Mouse (Mus musculus) heart, postnatal 0 days (tissue): Measurements from ENCODE around the gene Hsd17b2. TPM values are rescaled to one million over a fixed set of nuclear protein-coding genes. Genes with fewer than 3 reads are reported as not detected.

Source experiments
- ATAC-seq: fragments of 200-750 bp; cut with Nextera tagmentation; 2 replicates; pipeline ENCODE4 v1.8.0; 2017; ENCODE audit warnings: low read depth, moderate number of reproducible peaks, moderate library complexity; ENCODE audit not compliant: insufficient read depth
- DNase-seq: peaks from one replicate; pipeline ENCODE4 v3.0.0-alpha.2; 2016; ENCODE audit warnings: low spot score
- H3K27ac ChIP-seq: fragments of 300-500 bp; sonication (generic); 2 replicates; pipeline ENCODE4 v1.5.1; 2014; ENCODE audit warnings: low read depth, mild to moderate bottlenecking
- H3K27me3 ChIP-seq: fragments of 300-500 bp; sonication (generic); 2 replicates; pipeline ENCODE4 v1.6.1; 2014; ENCODE audit warnings: low read length, mixed read lengths; ENCODE audit not compliant: control insufficient read depth, insufficient read depth
- H3K36me3 ChIP-seq: fragments of 300-500 bp; sonication (generic); replicated peaks from 2 replicates; pipeline ENCODE4 v1.6.1; 2014; ENCODE audit warnings: low read length, mixed read lengths; ENCODE audit not compliant: control insufficient read depth, insufficient read depth
- H3K4me1 ChIP-seq: fragments of 300-500 bp; sonication (generic); 2 replicates; pipeline ENCODE4 v1.6.1; 2014; ENCODE audit warnings: antibody characterized with exemption; ENCODE audit not compliant: control insufficient read depth, insufficient read depth
- H3K4me2 ChIP-seq: fragments of 300-500 bp; sonication (generic); 2 replicates; pipeline ENCODE4 v1.6.1; 2014; ENCODE audit warnings: low read depth, mild to moderate bottlenecking, low read length, moderate library complexity
- H3K4me3 ChIP-seq: fragments of 300-500 bp; sonication (generic); 2 replicates; pipeline ENCODE4 v1.5.1; 2014; ENCODE audit warnings: low read depth, low read length
- H3K9ac ChIP-seq: fragments of 300-500 bp; sonication (generic); replicated peaks from 2 replicates; pipeline ENCODE4 v1.6.1; 2014; ENCODE audit warnings: low read depth, low read length, mixed read lengths
- H3K9me3 ChIP-seq: fragments of 300-500 bp; sonication (generic); replicated peaks from 2 replicates; pipeline ENCODE4 v1.6.1; 2016; ENCODE audit warnings: low read length; ENCODE audit not compliant: control insufficient read depth
- CTCF ChIP-seq: IDR thresholded peaks from 2 replicates; pipeline ENCODE4 v1.5.1; 2016; ENCODE audit warnings: antibody characterized with exemption, control low read depth, low read depth
- EP300 ChIP-seq: IDR thresholded peaks from 2 replicates; pipeline ENCODE4 v1.6.1; 2016; ENCODE audit warnings: antibody characterized with exemption, low read depth
- WGBS: fragments of 180-500 bp; shearing (Covaris S2); extraction: QIAGEN DNeasy Blood & Tissue Kit; methylation state at CpG from one replicate; pipeline ENCODE4 v1.1.7; 2014; 5-methylcytosine and 5-hydroxymethylcytosine counted together
- polyA plus RNA-seq: library from polyadenylated mRNA; unstranded; fragments of >200 nt; fragmentation: Nextera tagmentation; extraction: Ambion mirVana; gene quantifications from 2 replicates; pipeline ENCODE4 v1.2.1, GENCODE M21; 2015
- total RNA-seq: library from RNA; depleted of rRNA; stranded (reverse); fragments of >200 nt; gene quantifications from 2 replicates; pipeline ENCODE4 v1.2.3, GENCODE M21; 2014; ENCODE audit warnings: low replicate concordance; rRNA removed

Gene Hsd17b2
- total RNA-seq (2.3 TPM in 1 of 2 replicates, not detected in the other), polyA plus RNA-seq (not detected in 2 replicates)

- no peaks in the 10 kb centered on the region for H3K36me3 ChIP-seq
- no peaks in the 10 kb centered on the region for H3K27me3 ChIP-seq
- TF ChIP-seq CTCF: no peak
- no peak for TF ChIP-seq EP300
- no peak for ATAC-seq
- no peaks in the 10 kb centered on the region for H3K4me1 ChIP-seq
- no peak within 1 kb of the TSS for H3K4me2 ChIP-seq
- H3K27ac ChIP-seq: no peak within 1 kb of the TSS
- H3K9ac ChIP-seq: no peak within 1 kb of the TSS
- H3K4me3 ChIP-seq: no peak within 1 kb of the TSS
- DNase-seq: no peak
- no peaks in the 10 kb centered on the region for H3K9me3 ChIP-seq
- WGBS: 60% methylated on average over 13 of the region's 13 CpGs
These were observed at the start of gene Hsd17b2 for GRCm38 (mm10) chr8:117701859-117702258. Hsd17b2 (plus strand) TSS chr8:117701904.

GRCm38 (mm10) chr8:117652318-117652717, 49.4 kb upstream of the Hsd17b2 start:
- Histone ChIP-seq H3K9me3 (0 out of 2 replicates have a peak, but pooled peaks cover 6% of the 10 kb centered on the region), H3K36me3 (no peaks in the 10 kb centered on the region), H3K27ac (no peak overlapping the region), H3K4me2 (no peak overlapping the region), H3K4me3 (no peak overlapping the region), H3K9ac (no peak overlapping the region), H3K27me3 (no peaks in the 10 kb centered on the region), H3K4me1 (no peaks in the 10 kb centered on the region)
- ATAC-seq (no peak), DNase-seq (no peak)
- 97% methylated on average over 1 of the region's 1 CpGs for WGBS
- TF ChIP-seq EP300: no peak

GRCm38 (mm10) chr8:117658990-117659389, 42.7 kb upstream of the Hsd17b2 start:
- ATAC-seq (no peak), DNase-seq (no peak)
- Histone ChIP-seq H3K4me2 (no peak overlapping the region), H3K9me3 (no peaks in the 10 kb centered on the region), H3K27me3 (no peaks in the 10 kb centered on the region), H3K4me3 (no peak overlapping the region), H3K27ac (no peak overlapping the region), H3K9ac (no peak overlapping the region), H3K36me3 (no peaks in the 10 kb centered on the region), H3K4me1 (no peaks in the 10 kb centered on the region)
- TF ChIP-seq EP300 (no peak), CTCF (peak; percentile 34)
- WGBS: 69% methylated on average over 7 of the region's 7 CpGs

GRCm38 (mm10) chr8:117660358-117661031, 41.2 kb upstream of the Hsd17b2 start:
- no peak for TF ChIP-seq EP300
- no peak for TF ChIP-seq CTCF
- H3K27me3 ChIP-seq: no peaks in the 10 kb centered on the region
- H3K4me3 ChIP-seq: no peak overlapping the region
- no peak overlapping the region for H3K4me2 ChIP-seq
- no peak overlapping the region for H3K9ac ChIP-seq
- H3K4me1 ChIP-seq: no peaks in the 10 kb centered on the region
- WGBS: 19% methylated on average over 11 of the region's 11 CpGs
- no peaks in the 10 kb centered on the region for H3K9me3 ChIP-seq
- H3K36me3 ChIP-seq: no peaks in the 10 kb centered on the region
- ATAC-seq: peak; percentile 77
- peak; percentile 49 for DNase-seq
- no peak overlapping the region for H3K27ac ChIP-seq

GRCm38 (mm10) chr8:117667349-117668124, 34.2 kb upstream of the Hsd17b2 start:
- Histone ChIP-seq H3K27me3 (0 out of 2 replicates have a peak, but pooled peaks cover 5% of the 10 kb centered on the region), H3K4me2 (no peak overlapping the region), H3K36me3 (no peaks in the 10 kb centered on the region), H3K9me3 (no peaks in the 10 kb centered on the region), H3K27ac (no peak overlapping the region), H3K4me1 (no peaks in the 10 kb centered on the region), H3K4me3 (no peak overlapping the region), H3K9ac (no peak overlapping the region)
- no peak for DNase-seq
- WGBS: 67% methylated on average over 13 of the region's 13 CpGs
- TF ChIP-seq EP300 (no peak), CTCF (no peak)
- no peak for ATAC-seq
